Mouse (Mus musculus) naive thymus-derived CD4-positive, alpha-beta T cell, adult 2 months (primary cell): ENCODE results near the gene Sox9.

Experiments used
- DNase-seq: peaks from one replicate; pipeline ENCODE4 v3.0.0-alpha.2; 2011; ENCODE audit warnings: low read depth

Sox9 gene

DNA sequence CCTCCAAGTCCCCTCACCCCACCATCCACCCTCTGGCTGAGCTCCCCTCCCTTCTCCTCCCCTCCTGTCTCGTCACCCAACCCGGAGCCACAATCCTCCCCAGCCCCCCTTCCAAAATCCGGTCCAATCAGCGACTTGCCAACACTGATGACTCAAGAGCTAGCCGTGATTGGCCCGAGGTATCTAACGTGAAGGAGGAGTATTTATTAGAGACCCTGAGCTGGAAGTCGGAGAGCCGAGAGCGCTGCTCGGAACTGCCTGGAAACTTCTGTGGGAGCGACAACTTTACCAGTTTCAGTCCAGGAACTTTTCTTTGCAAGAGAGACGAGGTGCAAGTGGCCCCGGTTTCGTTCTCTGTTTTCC, at the start of gene Sox9:
TSS of gene Sox9 (plus strand) at position 231 of the 363 bp plus-strand sequence.
- no peak for DNase-seq

GRCm38 (mm10) chr11:112732401-112732800, 49.6 kb upstream of the Sox9 start:
- DNase-seq, result no peak

- no peak for DNase-seq
Observed at GRCm38 (mm10) chr11:112737071-112737470, 45.0 kb upstream of the Sox9 start.

DNA sequence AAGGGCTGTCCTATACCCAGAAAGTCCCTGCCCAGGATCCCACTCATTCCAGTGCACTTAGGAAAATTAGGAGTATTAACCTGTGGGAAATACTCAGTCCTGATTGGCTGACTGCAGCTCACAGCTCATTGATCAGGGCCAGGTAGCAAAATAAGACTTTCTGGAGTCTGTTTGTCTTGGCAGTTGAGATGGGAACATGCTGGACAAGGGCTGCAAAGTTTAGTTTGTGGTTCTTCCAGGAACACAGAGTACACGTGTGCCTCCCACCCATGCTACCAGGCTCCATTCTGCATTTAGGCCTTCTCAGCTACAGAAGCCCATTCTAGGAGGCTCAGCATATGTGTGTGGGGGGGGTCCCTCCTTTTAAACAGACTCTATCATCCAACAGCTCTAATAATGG, 42.3 kb upstream of the Sox9 start:
- DNase-seq, result no peak

- DNase-seq, result no peak
Observed at GRCm38 (mm10) chr11:112756516-112756915, 25.5 kb upstream of the Sox9 start.

DNA sequence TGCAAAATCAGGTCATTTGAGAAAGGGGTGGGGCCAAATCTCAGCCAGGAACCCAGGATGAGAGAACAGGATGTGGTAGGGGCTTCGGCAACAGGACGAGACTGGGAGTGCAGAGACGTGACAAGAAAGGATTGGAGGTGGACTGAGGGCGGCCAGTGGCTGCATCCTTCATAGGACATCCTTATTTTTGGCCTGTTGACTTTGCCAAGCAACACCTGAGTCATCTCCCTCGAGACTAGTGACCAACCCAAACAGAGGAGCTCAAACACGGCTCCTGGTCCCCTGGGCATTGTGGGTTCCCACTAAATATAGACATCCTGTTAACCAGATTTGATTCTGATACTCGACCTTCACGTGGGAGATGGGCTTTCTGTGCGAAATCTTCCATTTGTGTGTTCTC, 24.0 kb upstream of the Sox9 start:
- DNase-seq, result no peak

- DNase-seq, result no peak
Observed at GRCm38 (mm10) chr11:112766956-112767355, 15.1 kb upstream of the Sox9 start.

DNA sequence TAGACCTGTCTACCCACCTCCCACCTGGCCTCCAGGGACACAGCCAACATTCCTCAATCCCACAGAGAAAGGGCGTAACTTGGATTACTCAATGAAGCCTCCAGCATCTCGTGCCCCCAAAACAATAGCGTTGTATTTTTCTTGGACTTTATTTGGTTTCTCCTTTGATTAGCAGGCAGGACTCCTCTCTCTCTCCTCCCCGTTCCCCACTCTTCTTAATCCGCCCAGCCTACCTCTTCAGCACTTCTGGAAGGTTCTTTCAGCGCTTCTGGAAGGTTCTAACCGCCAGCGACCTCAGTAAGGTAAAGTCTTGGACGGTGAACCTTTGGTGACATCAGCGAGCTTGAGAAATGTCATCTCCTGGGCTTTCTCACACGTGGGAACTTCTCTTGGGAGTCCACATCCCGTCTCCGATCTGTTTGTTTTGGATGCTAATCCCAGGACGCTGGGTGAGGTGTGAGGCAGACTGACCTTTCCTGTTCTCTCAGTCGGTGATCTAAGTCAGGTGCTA, 14.4 kb upstream of the Sox9 start:
- DNase-seq, result no peak

GRCm38 (mm10) chr11:112772791-112773355, 9.2 kb upstream of the Sox9 start:
- no peak for DNase-seq

DNA sequence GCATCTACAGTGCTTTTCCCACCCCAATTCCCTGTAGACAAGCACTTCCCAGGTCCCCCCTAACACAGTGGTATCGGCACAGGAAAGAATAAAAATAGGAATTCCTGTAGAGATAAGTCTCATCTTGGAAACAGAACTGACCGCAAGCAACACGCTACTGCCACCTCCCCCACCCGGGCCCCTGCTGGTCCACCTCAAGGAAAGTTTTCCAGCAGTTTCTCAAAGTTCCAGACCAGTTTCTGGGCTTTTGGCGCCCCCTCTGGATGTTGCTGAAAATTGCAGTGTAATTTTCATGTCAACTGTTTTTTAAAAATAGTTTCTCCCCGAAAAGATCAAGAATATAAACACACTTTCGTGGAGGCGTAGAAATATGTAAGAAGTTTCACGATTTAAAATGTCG, 2.3 kb upstream of the Sox9 start:
- no peak for DNase-seq

- DNase-seq, result no peak
Observed at GRCm38 (mm10) chr11:112780394-112780920, 1.6 kb upstream of the Sox9 start.

- no peak for DNase-seq
Observed at GRCm38 (mm10) chr11:112781035-112781911, 751 bp upstream of the Sox9 start.

- no peak for DNase-seq
Observed at GRCm38 (mm10) chr11:112782357-112783121, 515 bp downstream of the Sox9 start.

DNA sequence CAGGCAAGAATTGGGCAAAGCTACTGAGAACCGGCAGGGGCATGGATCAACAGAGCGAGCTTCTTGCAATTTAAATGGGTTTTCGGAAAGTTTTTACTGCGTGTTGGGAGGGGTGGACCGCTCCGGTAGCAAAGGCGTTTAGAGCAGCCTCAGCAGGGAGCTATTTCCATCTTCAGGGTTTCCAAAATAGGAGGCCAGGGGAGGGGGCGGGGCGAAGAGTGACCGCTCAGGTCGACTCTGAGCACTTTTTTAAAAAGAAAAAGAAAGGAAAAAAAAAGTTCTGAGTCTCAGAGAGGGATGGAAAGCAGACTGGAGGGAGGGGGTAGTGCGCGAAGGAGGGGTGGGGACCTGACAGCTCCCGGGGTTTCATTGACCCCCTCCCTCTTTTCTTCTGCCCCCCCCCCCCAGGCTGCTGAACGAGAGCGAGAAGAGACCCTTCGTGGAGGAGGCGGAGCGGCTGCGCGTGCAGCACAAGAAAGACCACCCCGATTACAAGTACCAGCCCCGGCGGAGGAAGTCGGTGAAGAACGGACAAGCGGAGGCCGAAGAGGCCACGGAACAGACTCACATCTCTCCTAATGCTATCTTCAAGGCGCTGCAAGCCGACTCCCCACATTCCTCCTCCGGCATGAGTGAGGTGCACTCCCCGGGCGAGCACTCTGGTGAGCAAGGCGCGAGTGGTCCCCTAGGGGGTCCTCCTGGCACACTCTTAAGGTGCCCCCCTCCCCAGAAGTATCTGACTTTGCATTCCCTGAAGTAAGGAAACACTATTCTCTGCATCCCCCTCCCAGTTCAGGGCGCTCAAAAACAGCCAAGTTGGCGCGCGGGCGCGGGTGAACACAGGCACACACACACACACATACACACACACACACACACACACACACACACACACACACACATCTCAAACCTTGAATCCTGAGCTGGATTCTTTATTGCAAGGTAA, 1.6 kb downstream of the Sox9 start:
- DNase-seq, result no peak

GRCm38 (mm10) chr11:112784347-112784902, 2.4 kb downstream of the Sox9 start:
- no peak for DNase-seq

DNA sequence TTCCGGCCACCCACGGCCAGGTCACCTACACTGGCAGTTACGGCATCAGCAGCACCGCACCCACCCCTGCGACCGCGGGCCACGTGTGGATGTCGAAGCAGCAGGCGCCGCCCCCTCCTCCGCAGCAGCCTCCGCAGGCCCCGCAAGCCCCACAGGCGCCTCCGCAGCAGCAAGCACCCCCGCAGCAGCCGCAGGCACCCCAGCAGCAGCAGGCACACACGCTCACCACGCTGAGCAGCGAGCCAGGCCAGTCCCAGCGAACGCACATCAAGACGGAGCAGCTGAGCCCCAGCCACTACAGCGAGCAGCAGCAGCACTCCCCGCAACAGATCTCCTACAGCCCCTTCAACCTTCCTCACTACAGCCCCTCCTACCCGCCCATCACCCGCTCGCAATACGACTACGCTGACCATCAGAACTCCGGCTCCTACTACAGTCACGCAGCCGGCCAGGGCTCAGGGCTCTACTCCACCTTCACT, 2.9 kb downstream of the Sox9 start:
- no peak for DNase-seq

- DNase-seq, result no peak
Observed at GRCm38 (mm10) chr11:112785581-112785980, 3.6 kb downstream of the Sox9 start.

GRCm38 (mm10) chr11:112786427-112786826, 4.4 kb downstream of the Sox9 start:
- no peak for DNase-seq

- DNase-seq, result no peak
Observed at GRCm38 (mm10) chr11:112788296-112788695, 6.3 kb downstream of the Sox9 start.

- DNase-seq, result no peak
Observed at GRCm38 (mm10) chr11:112796379-112796778, 14.4 kb downstream of the Sox9 start.
